Mouse (Mus musculus) limb, embryonic 11.5 days (tissue): ENCODE data around the gene Ces1d. TPM values are rescaled to one million over a fixed set of nuclear protein-coding genes. Genes with fewer than 3 reads are reported as not detected.
"Not testable (repeated sequence)": the region's sequence is repeated elsewhere in the genome, so short reads cannot be mapped to it uniquely, and the experiment has no call there.

Source experiments
- ATAC-seq: fragments of 200-750 bp; cut with Nextera tagmentation; 2 replicates; pipeline ENCODE4 v1.8.0; 2017; ENCODE audit warnings: low read depth; ENCODE audit not compliant: insufficient number of reproducible peaks, low FRiP score, low TSS enrichment
- DNase-seq: peaks from one replicate; pipeline ENCODE4 v3.0.0-alpha.2; 2015; ENCODE audit warnings: low spot score
- H3K27ac ChIP-seq: fragments of 300-500 bp; sonication (generic); replicated peaks from 2 replicates; pipeline ENCODE4 v1.5.1; 2014; ENCODE audit warnings: low read depth, mild to moderate bottlenecking, low read length
- H3K27me3 ChIP-seq: fragments of 300-500 bp; sonication (generic); 2 replicates; pipeline ENCODE4 v1.6.1; 2014; ENCODE audit warnings: mild to moderate bottlenecking, low read length, mixed read lengths; ENCODE audit not compliant: control insufficient read depth, insufficient read depth
- H3K36me3 ChIP-seq: fragments of 300-500 bp; sonication (generic); 2 replicates; pipeline ENCODE4 v1.6.1; 2014; ENCODE audit warnings: mild to moderate bottlenecking, low read length, moderate library complexity, mixed read lengths; ENCODE audit not compliant: control insufficient read depth, insufficient read depth
- H3K4me1 ChIP-seq: fragments of 300-500 bp; sonication (generic); 2 replicates; pipeline ENCODE4 v1.6.1; 2014; ENCODE audit warnings: low read length, mixed read lengths; ENCODE audit not compliant: control insufficient read depth, insufficient read depth
- H3K4me2 ChIP-seq: fragments of 300-500 bp; sonication (generic); 2 replicates; pipeline ENCODE4 v1.6.1; 2014; ENCODE audit warnings: low read depth, mild to moderate bottlenecking, moderate library complexity; ENCODE audit not compliant: severe bottlenecking
- H3K4me3 ChIP-seq: fragments of 300-500 bp; sonication (generic); 2 replicates; pipeline ENCODE4 v1.5.1; 2014; ENCODE audit warnings: low read depth, low read length
- H3K9ac ChIP-seq: fragments of 300-500 bp; sonication (generic); 2 replicates; pipeline ENCODE4 v1.6.1; 2014; ENCODE audit warnings: mild to moderate bottlenecking, low read length
- H3K9me3 ChIP-seq: fragments of 300-500 bp; sonication (generic); 2 replicates; pipeline ENCODE4 v1.6.1; 2016; ENCODE audit warnings: low read length; ENCODE audit not compliant: control insufficient read depth
- WGBS: fragments of 180-500 bp; shearing (Covaris S2); extraction: QIAGEN DNeasy Blood & Tissue Kit; methylation state at CpG from one replicate; pipeline ENCODE4 v1.1.7; 2014; 5-methylcytosine and 5-hydroxymethylcytosine counted together
- polyA plus RNA-seq: library from polyadenylated mRNA; unstranded; fragments of >200 nt; fragmentation: Nextera tagmentation; extraction: Ambion mirVana; gene quantifications from 2 replicates; pipeline ENCODE4 v1.2.1, GENCODE M21; 2014

The Ces1d gene
- polyA plus RNA-seq, 1 experiment from 2014 or later: not detected

- H3K4me2 ChIP-seq, H3K27me3 ChIP-seq, ATAC-seq, H3K36me3 ChIP-seq, H3K4me3 ChIP-seq, H3K27ac ChIP-seq, H3K9ac ChIP-seq, DNase-seq, H3K9me3 ChIP-seq, H3K4me1 ChIP-seq: not testable (repeated sequence)
- WGBS: 91% methylated on average over 1 of the region's 1 CpGs
These were observed 28.8 kb upstream of the Ces1d start for GRCm38 (mm10) chr8:93226471-93226870.

GRCm38 (mm10) chr8:93221896-93222295 is 24.3 kb upstream of the Ces1d start:
- ATAC-seq (no peak), DNase-seq (no peak)
- no peak overlapping the region for H3K9ac ChIP-seq
- H3K27me3 ChIP-seq: no peaks in the 10 kb centered on the region
- H3K4me3 ChIP-seq: no peak overlapping the region
- WGBS: 92% methylated on average over 3 of the region's 3 CpGs
- H3K27ac ChIP-seq: no peak overlapping the region
- H3K4me2 ChIP-seq: no peak overlapping the region
- no peaks in the 10 kb centered on the region for H3K36me3 ChIP-seq
- H3K9me3 ChIP-seq: no peaks in the 10 kb centered on the region
- no peaks in the 10 kb centered on the region for H3K4me1 ChIP-seq

GRCm38 (mm10) chr8:93217867-93218266 is 20.2 kb upstream of the Ces1d start:
- no peaks in the 10 kb centered on the region for H3K9me3 ChIP-seq
- no peak overlapping the region for H3K9ac ChIP-seq
- no peak for ATAC-seq
- H3K4me2 ChIP-seq: no peak overlapping the region
- no peaks in the 10 kb centered on the region for H3K27me3 ChIP-seq
- peak; percentile 17 for DNase-seq
- H3K27ac ChIP-seq: no peak overlapping the region
- 61% methylated on average over 4 of the region's 4 CpGs for WGBS
- H3K4me3 ChIP-seq: no peak overlapping the region
- H3K4me1 ChIP-seq: no peaks in the 10 kb centered on the region
- no peaks in the 10 kb centered on the region for H3K36me3 ChIP-seq

- H3K27me3 ChIP-seq: no peaks in the 10 kb centered on the region
- H3K27ac ChIP-seq: no peak overlapping the region
- H3K4me2 ChIP-seq: no peak overlapping the region
- ATAC-seq: no peak
- H3K4me1 ChIP-seq: no peaks in the 10 kb centered on the region
- no peak overlapping the region for H3K4me3 ChIP-seq
- DNase-seq: peak; percentile 14
- H3K9me3 ChIP-seq: no peaks in the 10 kb centered on the region
- no peak overlapping the region for H3K9ac ChIP-seq
- 71% methylated on average over 1 of the region's 1 CpGs for WGBS
- no peaks in the 10 kb centered on the region for H3K36me3 ChIP-seq
These were observed 19.7 kb upstream of the Ces1d start for GRCm38 (mm10) chr8:93217375-93217774.

- DNase-seq (no peak), ATAC-seq (no peak)
- Histone ChIP-seq H3K4me2 (no peak overlapping the region), H3K27me3 (no peaks in the 10 kb centered on the region), H3K36me3 (no peaks in the 10 kb centered on the region), H3K9me3 (no peaks in the 10 kb centered on the region), H3K4me3 (no peak overlapping the region), H3K4me1 (no peaks in the 10 kb centered on the region), H3K27ac (no peak overlapping the region), H3K9ac (no peak overlapping the region)
These were observed 13.5 kb upstream of the Ces1d start for GRCm38 (mm10) chr8:93211091-93211490.

- not testable (repeated sequence) for H3K27ac ChIP-seq, H3K27me3 ChIP-seq, ATAC-seq, H3K4me3 ChIP-seq, H3K4me1 ChIP-seq, H3K4me2 ChIP-seq, DNase-seq, H3K36me3 ChIP-seq, H3K9ac ChIP-seq, H3K9me3 ChIP-seq
- WGBS: 73% methylated on average over 7 of the region's 7 CpGs
These were observed 1.5 kb upstream of the Ces1d start for GRCm38 (mm10) chr8:93199146-93199545.

GRCm38 (mm10) chr8:93196436-93196835 is 1.2 kb downstream of the Ces1d start:
- Histone ChIP-seq H3K9ac (no peak overlapping the region), H3K27ac (no peak overlapping the region), H3K9me3 (no peaks in the 10 kb centered on the region), H3K4me3 (no peak overlapping the region), H3K4me1 (no peaks in the 10 kb centered on the region), H3K36me3 (no peaks in the 10 kb centered on the region), H3K4me2 (no peak overlapping the region), H3K27me3 (no peaks in the 10 kb centered on the region)
- WGBS: 86% methylated on average over 5 of the region's 5 CpGs
- ATAC-seq (no peak), DNase-seq (no peak)

GRCm38 (mm10) chr8:93180581-93181129 is 17.0 kb downstream of the Ces1d start:
- Histone ChIP-seq H3K27me3 (no peaks in the 10 kb centered on the region), H3K9ac (no peak overlapping the region), H3K4me2 (no peak overlapping the region), H3K4me3 (no peak overlapping the region), H3K9me3 (no peaks in the 10 kb centered on the region), H3K36me3 (no peaks in the 10 kb centered on the region), H3K4me1 (peaks cover 6% of the 10 kb centered on the region; the same call in 1 of the 2 replicates), H3K27ac (no peak overlapping the region)
- WGBS: 83% methylated on average over 4 of the region's 4 CpGs
- ATAC-seq (no peak), DNase-seq (no peak)

GRCm38 (mm10) chr8:93176593-93176992 is 21.0 kb downstream of the Ces1d start:
- DNase-seq (peak; percentile 24), ATAC-seq (no peak)
- Histone ChIP-seq H3K27ac (0 out of 2 replicates have a peak overlapping the region, but pooled peaks have one; percentile 21), H3K9ac (no peak overlapping the region), H3K27me3 (no peaks in the 10 kb centered on the region), H3K36me3 (no peaks in the 10 kb centered on the region), H3K4me2 (no peak overlapping the region), H3K4me1 (peaks cover 6% of the 10 kb centered on the region; the same call in 1 of the 2 replicates), H3K9me3 (no peaks in the 10 kb centered on the region), H3K4me3 (no peak overlapping the region)
- WGBS: 41% methylated on average over 1 of the region's 1 CpGs
